In genomic region chr8:86028646-86029312, GRCm38 (mm10) we compare ENCODE assay signal across 13 mouse cellular contexts.
A peak's percentile ranks its signal among the peaks of the same experiment; 100 is the strongest.
DNase-seq lines count a peak whose midpoint lies in the region; ATAC-seq and TF ChIP-seq lines count a peak whose summit lies in the region.
"Had no signal": no experiment of that assay in that cellular context is flagged by ENCODE, and none has a peak within 500 bp of the region (broad histone marks: within the 10 kb centered on the region; RNA-seq: fewer than 3 reads in every experiment).

No protein-coding gene starts in this region.

- no peak overlapping the region for H3K4me3 ChIP-seq in heart, embryonic 12.5 days
- H3K4me3 ChIP-seq in intestine, postnatal 0 days (ENCODE audit: low read depth, low read length): no peak overlapping the region
- H3K4me3 ChIP-seq: hindbrain, embryonic 15.5 days had no signal

- H3K27me3 ChIP-seq in heart, embryonic 12.5 days (replicated peaks): no peaks in the 10 kb centered on the region
- H3K27me3 ChIP-seq in intestine, postnatal 0 days (replicated peaks; ENCODE audit: control insufficient read depth, insufficient read depth, low read length): no peaks in the 10 kb centered on the region
- H3K27me3 ChIP-seq: CH12.LX; hindbrain, embryonic 15.5 days had no signal

- no peak for ATAC-seq in heart, embryonic 12.5 days (ENCODE audit: insufficient number of reproducible peaks, low FRiP score)
- no peak for ATAC-seq in erythroid progenitor cell, adult 5-6 weeks (replicated peaks; ENCODE audit: low FRiP score, poor library complexity, severe bottlenecking)
- no peak for ATAC-seq in intestine, postnatal 0 days

- no peak overlapping the region for H3K27ac ChIP-seq in heart, embryonic 12.5 days (ENCODE audit: poor library complexity, severe bottlenecking)
- H3K27ac ChIP-seq in intestine, postnatal 0 days (ENCODE audit: low read depth, low read length): no peak overlapping the region
- H3K27ac ChIP-seq: hindbrain, embryonic 15.5 days; liver, embryonic 14.5 days had no signal

- no peak overlapping the region for H3K9ac ChIP-seq in heart, embryonic 12.5 days
- H3K9ac ChIP-seq in intestine, postnatal 0 days (ENCODE audit: low read depth, low read length): no peak overlapping the region
- H3K9ac ChIP-seq: hindbrain, embryonic 15.5 days; liver, embryonic 14.5 days had no signal

- H3K4me1 ChIP-seq in heart, embryonic 12.5 days (replicated peaks): peaks cover 5% of the 10 kb centered on the region; the same call in 1 of the 2 replicates
- no peaks in the 10 kb centered on the region for H3K4me1 ChIP-seq in intestine, postnatal 0 days (replicated peaks; ENCODE audit: control insufficient read depth, insufficient read depth, low read length)
- H3K4me1 ChIP-seq: hindbrain, embryonic 15.5 days had no signal

- peak; percentile 5 for DNase-seq in heart, postnatal 4 days
- peak; percentile 91 for DNase-seq in cerebellum, adult 9-11 months
- peak; percentile 29 for DNase-seq in layer of hippocampus, adult 9-10 months (ENCODE audit: low spot score)
- peak; percentile 60 for DNase-seq in right cerebral cortex, postnatal 25 days
- no peak for DNase-seq in retina, postnatal 1 day
- DNase-seq: kidney, postnatal 14 days; midbrain, embryonic 14.5 days had no signal

- no peaks in the 10 kb centered on the region for H3K9me3 ChIP-seq in heart, embryonic 12.5 days (replicated peaks)
- no peaks in the 10 kb centered on the region for H3K9me3 ChIP-seq in intestine, postnatal 0 days (ENCODE audit: control insufficient read depth)
- H3K9me3 ChIP-seq: hindbrain, embryonic 15.5 days had no signal

- peaks cover 25% of the 10 kb centered on the region for H3K36me3 ChIP-seq in heart, embryonic 12.5 days
- H3K36me3 ChIP-seq in intestine, postnatal 0 days (ENCODE audit: control insufficient read depth, insufficient read depth): peaks cover 16% of the 10 kb centered on the region; the same call in 1 of the 2 replicates
- H3K36me3 ChIP-seq: hindbrain, embryonic 15.5 days had no signal

- no peak for TF ChIP-seq CTCF in intestine, postnatal 0 days (IDR thresholded peaks at IDR 0.05; ENCODE audit: low read depth)

- WGBS in heart, embryonic 12.5 days: 66% methylated on average over 6 of the region's 6 CpGs
- 73% methylated on average over 6 of the region's 6 CpGs for WGBS in intestine, postnatal 0 days

- no peak overlapping the region for H3K4me2 ChIP-seq in heart, embryonic 12.5 days
- no peak overlapping the region for H3K4me2 ChIP-seq in intestine, postnatal 0 days (replicated peaks; ENCODE audit: low read depth)
- H3K4me2 ChIP-seq: hindbrain, embryonic 15.5 days had no signal
